Mouse (Mus musculus) ZHBTc4 (cell line): ENCODE data around the gene Cpeb4.

Experiments
- DNase-seq: peaks from one replicate; pipeline ENCODE4 v3.0.0-alpha.2; 2011; ENCODE audit warnings: low read depth, low spot score

The Cpeb4 gene

GRCm38 (mm10) chr11:31974132-31974531 lies 102.1 kb downstream of the Cpeb4 start:
- DNase-seq, result no peak

GRCm38 (mm10) chr11:31974826-31975225 lies 102.8 kb downstream of the Cpeb4 start:
- DNase-seq, result no peak

- no peak for DNase-seq
Observed at GRCm38 (mm10) chr11:31975678-31976077, 103.7 kb downstream of the Cpeb4 start.

- DNase-seq, result no peak
Observed at GRCm38 (mm10) chr11:31976137-31976536, 104.1 kb downstream of the Cpeb4 start.

GRCm38 (mm10) chr11:31980089-31980488 lies 108.1 kb downstream of the Cpeb4 start:
- DNase-seq, result peak; percentile 72

- no peak for DNase-seq
Observed at GRCm38 (mm10) chr11:31981830-31982229, 109.8 kb downstream of the Cpeb4 start.

GRCm38 (mm10) chr11:31982247-31982943 lies 110.4 kb downstream of the Cpeb4 start:
- DNase-seq, result peak; percentile 93

GRCm38 (mm10) chr11:31983249-31983648 lies 111.2 kb downstream of the Cpeb4 start:
- no peak for DNase-seq

GRCm38 (mm10) chr11:31984786-31985185 lies 112.8 kb downstream of the Cpeb4 start:
- no peak for DNase-seq
